Mouse (Mus musculus) pancreas, adult 10 weeks (tissue): ENCODE data around the gene Tanc1. TPM values are rescaled to one million over a fixed set of nuclear protein-coding genes. Genes with fewer than 3 reads are reported as not detected.

ENCODE experiments used
- polyA plus RNA-seq: library from polyadenylated mRNA; stranded (reverse); fragments of 350-450 nt; fragmentation: Illumina TruSeq; extraction: RNeasy Lipid Tissue Mini Kit (QIAGEN cat#74804); gene quantifications from one replicate; pipeline ENCODE4 v1.2.3, GENCODE M21; 2015; ENCODE audit warnings: low read depth, low replicate concordance; ENCODE audit not compliant: insufficient read depth

Tanc1 gene
- 5.9 TPM for polyA plus RNA-seq

DNA sequence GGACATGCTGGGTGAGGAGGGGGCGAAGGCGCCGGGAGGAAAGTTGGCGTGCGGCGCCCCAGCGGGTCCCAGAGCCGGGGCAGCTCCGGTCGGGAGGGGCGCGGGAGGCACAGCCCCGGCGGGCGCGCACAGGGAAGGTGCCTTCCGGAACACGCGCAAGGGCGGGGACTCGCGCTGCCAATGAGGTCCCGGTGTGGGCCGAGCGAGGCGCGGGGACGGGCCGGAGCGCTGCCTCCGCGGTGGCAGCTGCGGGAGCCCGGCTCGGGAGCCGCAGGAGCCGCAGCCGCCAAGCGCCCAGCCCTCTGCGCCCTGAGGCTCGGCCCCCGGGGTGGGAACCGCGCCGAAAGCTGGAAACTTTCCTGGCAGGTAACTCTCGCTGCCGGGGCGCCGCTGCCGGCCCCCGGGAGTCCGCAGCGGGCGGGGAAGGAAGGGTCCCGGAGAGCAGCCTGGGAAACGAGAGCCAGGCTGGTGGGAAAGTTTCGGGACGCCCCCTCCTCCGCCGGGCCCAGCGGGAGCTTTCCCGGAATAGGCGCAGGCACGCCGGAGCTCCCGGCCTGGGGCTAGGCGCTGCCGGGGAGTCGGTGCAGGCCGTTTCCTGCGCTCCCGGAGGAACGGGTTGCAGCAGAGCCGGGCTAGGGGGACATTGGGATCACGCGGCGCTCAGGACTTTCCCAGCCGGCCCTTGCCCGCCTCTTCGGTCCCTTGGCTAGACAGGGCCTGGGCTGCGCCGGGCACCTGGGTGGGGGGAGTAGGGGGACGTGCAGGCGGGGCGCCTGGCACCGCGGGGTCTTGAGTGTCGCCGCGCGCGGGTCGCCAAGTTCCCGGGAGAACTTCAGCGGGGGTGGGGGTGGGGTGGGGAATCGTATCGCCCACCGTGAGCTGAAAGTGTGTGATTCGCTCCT lies at the start of gene Tanc1:
Gene Tanc1 (plus strand): TSS at position 212 of the 902 bp plus-strand sequence.

DNA sequence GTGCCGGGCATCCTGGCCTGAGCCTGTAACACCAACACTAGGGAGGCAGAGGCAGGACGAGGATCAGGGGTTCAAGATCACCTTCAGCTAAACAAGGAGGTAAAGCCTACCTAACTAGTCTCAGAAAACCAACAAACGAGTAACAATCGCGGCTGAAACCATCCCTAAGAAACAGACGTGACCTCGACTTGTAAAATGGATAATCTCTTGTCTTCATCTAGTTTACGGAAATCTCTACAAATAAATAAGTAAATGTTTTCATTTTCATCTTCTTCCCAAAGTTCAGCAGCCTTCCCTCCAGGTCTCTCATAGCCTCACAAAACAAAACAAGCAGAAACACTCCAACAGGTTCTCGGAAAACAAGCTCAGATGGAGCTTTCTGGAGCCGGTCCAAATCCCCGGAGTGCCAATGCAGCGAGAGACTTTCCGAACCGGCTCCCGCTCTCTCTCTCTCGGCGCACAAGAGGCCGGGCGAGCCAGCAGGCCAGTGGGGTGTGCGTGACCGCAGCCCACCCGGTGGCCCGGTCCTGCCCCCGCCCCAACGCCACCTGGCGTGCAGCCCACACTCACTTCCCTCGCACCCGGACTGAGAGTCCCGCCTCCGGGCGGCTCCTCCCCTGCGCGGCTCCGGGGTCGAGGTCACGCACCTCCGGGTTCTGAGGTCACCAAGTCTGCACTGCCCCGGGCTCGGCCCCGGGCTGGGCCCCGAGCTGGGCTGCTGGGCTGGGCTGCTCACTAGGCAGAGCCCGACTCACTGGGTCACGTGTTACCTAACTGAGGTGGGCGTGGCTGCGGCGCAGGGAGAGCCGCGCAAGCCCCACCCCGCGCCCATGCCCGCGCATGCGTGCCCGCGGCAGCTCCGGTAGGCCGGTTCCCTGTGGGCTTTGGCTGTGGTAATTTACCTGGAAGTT lies 270.2 kb downstream of the Tanc1 start, which contains the start of gene Wdsub1:
Gene Wdsub1 (minus strand): TSS at position 761 of the 911 bp plus-strand sequence.

Other genes with a start within 250 kb of the Tanc1 start
- gene Dapl1, start 127.4 kb upstream of the Tanc1 start, polyA plus RNA-seq = 3.0 TPM